Mouse (Mus musculus): ENCODE data around the gene Nav1. TPM values are rescaled to one million over a fixed set of nuclear protein-coding genes. Genes with fewer than 3 reads are reported as not detected.
A peak's percentile ranks its signal among the peaks of the same experiment; 100 is the strongest.

Gene Nav1
- polyA plus RNA-seq, 1 experiment: 16.3 TPM

DNA sequence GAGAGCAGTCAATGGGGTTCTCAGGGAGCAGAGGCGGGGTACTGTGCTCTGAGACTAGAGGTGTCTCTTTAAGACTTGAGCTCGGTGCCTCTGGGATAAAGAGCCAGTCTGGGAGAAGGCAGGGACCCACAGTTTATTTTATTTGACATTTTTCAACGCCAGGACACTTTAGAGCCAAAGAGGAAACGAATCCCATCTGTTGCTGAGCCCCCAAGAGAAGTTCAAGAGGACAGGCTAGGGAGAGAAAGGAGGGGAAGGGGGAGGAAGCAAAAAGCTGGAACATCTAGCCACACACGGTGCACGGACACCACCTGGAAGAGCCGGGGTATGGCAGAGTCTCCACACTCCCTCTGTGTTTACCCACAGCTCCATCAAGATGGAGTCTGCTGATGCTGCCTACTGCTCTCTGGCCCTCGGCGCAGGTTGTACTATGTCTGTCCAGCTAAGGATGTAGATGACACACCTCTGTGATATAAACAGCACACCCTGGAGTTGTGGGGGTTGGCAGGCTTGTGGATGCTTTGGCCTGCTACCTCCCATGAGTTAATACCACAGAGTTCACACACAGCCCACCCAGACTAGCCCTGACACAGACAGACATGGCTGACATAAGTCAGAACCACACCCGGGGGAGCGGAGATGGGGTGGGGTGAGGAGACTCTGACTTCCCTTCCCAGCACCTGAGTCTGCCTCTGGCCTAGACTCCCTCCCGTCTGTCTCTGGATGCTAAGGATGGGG is 83.1 kb downstream of the Nav1 start:
- H3K36me3 ChIP-seq (ENCODE audit: control insufficient read depth, insufficient read depth, low read length): no peaks in the 10 kb centered on the region
- H3K27me3 ChIP-seq (ENCODE audit: control insufficient read depth, insufficient read depth, low read length): no peaks in the 10 kb centered on the region
- no peak for DNase-seq (ENCODE audit: low read depth in 1 of 2, low spot score in 2 of 2)
- H3K27ac ChIP-seq (ENCODE audit: insufficient read depth, low read length): no peak overlapping the region
- no peaks in the 10 kb centered on the region for H3K4me1 ChIP-seq (ENCODE audit: control insufficient read depth, insufficient read depth, insufficient read length)
- WGBS: 87% methylated on average over 12 of the region's 12 CpGs
- H3K4me3 ChIP-seq (ENCODE audit: extremely low read depth, insufficient read depth, insufficient read length): no peak overlapping the region
- no peak for TF ChIP-seq CTCF (IDR thresholded peaks at IDR 0.05; ENCODE audit: extremely low read depth, insufficient read depth, insufficient read length, insufficient replicate concordance)
- TF ChIP-seq POLR2A (IDR thresholded peaks at IDR 0.05; ENCODE audit: low read depth, low read length): no peak

DNA sequence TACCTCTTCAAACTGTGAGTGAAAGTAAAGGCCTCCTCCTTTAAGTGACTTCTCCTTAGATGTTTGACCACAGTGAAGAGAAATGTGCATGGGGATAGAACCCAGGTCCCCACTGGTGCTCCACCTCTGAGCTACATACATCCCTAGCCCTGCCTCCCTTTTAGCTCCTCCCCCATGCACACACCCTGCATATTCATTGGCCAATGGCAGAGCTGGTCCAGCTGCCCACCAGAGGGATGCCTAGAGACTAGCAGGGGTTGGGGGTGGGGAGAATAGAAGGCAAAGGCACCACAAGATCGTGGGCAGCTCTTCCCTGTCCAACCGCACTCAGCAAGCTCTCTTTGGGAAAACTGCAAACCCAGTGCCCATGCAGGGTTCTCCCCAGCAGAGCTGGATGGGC is 83.8 kb downstream of the Nav1 start:
- no peak overlapping the region for H3K27ac ChIP-seq (ENCODE audit: insufficient read depth, low read length)
- no peak for DNase-seq (ENCODE audit: low read depth in 1 of 2, low spot score in 2 of 2)
- no peak overlapping the region for H3K4me3 ChIP-seq (ENCODE audit: extremely low read depth, insufficient read depth, insufficient read length)
- no peak for TF ChIP-seq POLR2A (IDR thresholded peaks at IDR 0.05; ENCODE audit: low read depth, low read length)
- no peak for TF ChIP-seq CTCF (IDR thresholded peaks at IDR 0.05; ENCODE audit: extremely low read depth, insufficient read depth, insufficient read length, insufficient replicate concordance)
- no peaks in the 10 kb centered on the region for H3K4me1 ChIP-seq (ENCODE audit: control insufficient read depth, insufficient read depth, insufficient read length)
- H3K27me3 ChIP-seq (ENCODE audit: control insufficient read depth, insufficient read depth, low read length): no peaks in the 10 kb centered on the region
- 79% methylated on average over 2 of the region's 2 CpGs for WGBS
- no peaks in the 10 kb centered on the region for H3K36me3 ChIP-seq (ENCODE audit: control insufficient read depth, insufficient read depth, low read length)

DNA sequence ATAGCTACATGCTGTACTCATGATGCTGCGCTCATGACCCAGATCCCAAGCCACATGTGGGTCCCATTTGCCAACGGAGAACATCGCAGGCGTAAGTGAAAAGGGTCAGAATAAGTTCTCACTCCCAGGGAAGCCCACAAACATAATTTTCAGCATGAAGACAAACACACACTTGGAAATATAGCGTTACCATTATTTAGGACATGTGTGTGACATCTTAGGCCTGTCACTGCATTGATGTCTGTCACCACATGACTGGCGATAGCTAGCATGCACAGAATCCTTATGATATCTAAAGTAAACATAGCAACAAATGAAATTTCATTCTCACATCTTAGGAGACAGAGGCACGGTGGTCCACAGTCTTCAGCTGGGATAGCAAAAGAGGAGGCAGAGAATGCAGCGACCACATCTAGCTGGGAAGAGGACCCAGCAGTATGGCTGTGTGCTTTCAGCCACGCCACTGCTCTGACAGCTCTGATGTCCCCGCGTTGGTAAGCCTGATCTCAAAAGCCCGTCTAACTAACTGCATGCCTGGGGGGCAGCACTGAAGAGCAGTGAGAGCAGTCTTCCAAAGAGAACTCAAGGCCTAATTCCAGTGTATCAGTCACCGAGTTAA is 86.4 kb downstream of the Nav1 start:
- 94% methylated on average over 13 of the region's 13 CpGs for WGBS
- Histone ChIP-seq H3K4me3 (ENCODE audit: extremely low read depth, insufficient read depth, insufficient read length) (no peak overlapping the region), H3K27ac (ENCODE audit: insufficient read depth, low read length) (no peak overlapping the region), H3K36me3 (ENCODE audit: control insufficient read depth, insufficient read depth, low read length) (no peaks in the 10 kb centered on the region), H3K27me3 (ENCODE audit: control insufficient read depth, insufficient read depth, low read length) (no peaks in the 10 kb centered on the region), H3K4me1 (ENCODE audit: control insufficient read depth, insufficient read depth, insufficient read length) (peaks cover 3% of the 10 kb centered on the region; the same call in 1 of the 2 replicates)
- TF ChIP-seq POLR2A (IDR thresholded peaks at IDR 0.05; ENCODE audit: low read depth, low read length): no peak
- TF ChIP-seq CTCF (IDR thresholded peaks at IDR 0.05; ENCODE audit: extremely low read depth, insufficient read depth, insufficient read length, insufficient replicate concordance): no peak
- DNase-seq (ENCODE audit: low read depth in 1 of 2, low spot score in 2 of 2): no peak

DNA sequence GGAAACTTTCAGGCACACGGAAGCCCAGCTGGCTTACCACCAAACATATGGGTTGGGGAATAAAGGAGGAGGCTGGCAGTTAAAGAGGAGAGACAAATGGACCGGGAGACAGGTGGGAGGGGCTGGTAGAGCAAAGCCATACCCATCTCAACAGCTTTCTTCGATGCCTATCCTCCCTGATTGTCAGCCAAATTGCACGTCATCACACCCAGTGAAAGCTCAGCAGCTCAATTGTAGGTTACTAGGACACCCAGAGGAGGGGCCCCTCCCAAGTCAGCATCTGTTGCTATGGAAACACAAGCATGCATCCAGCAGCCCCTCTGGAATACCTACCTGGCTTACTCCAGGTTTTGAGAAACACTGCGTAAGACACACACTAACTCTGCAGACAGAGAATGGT is 88.4 kb downstream of the Nav1 start:
- TF ChIP-seq CTCF (IDR thresholded peaks at IDR 0.05; ENCODE audit: extremely low read depth, insufficient read depth, insufficient read length, insufficient replicate concordance) (no peak), POLR2A (IDR thresholded peaks at IDR 0.05; ENCODE audit: low read depth, low read length) (no peak)
- DNase-seq (ENCODE audit: low read depth in 1 of 2, low spot score in 2 of 2): no peak
- H3K27me3 ChIP-seq (ENCODE audit: control insufficient read depth, insufficient read depth, low read length): no peaks in the 10 kb centered on the region
- H3K36me3 ChIP-seq (ENCODE audit: control insufficient read depth, insufficient read depth, low read length): no peaks in the 10 kb centered on the region
- peaks cover 3% of the 10 kb centered on the region; the same call in 1 of the 2 replicates for H3K4me1 ChIP-seq (ENCODE audit: control insufficient read depth, insufficient read depth, insufficient read length)
- no peak overlapping the region for H3K27ac ChIP-seq (ENCODE audit: insufficient read depth, low read length)
- H3K4me3 ChIP-seq (ENCODE audit: extremely low read depth, insufficient read depth, insufficient read length): no peak overlapping the region
- 82% methylated on average over 5 of the region's 5 CpGs for WGBS

DNA sequence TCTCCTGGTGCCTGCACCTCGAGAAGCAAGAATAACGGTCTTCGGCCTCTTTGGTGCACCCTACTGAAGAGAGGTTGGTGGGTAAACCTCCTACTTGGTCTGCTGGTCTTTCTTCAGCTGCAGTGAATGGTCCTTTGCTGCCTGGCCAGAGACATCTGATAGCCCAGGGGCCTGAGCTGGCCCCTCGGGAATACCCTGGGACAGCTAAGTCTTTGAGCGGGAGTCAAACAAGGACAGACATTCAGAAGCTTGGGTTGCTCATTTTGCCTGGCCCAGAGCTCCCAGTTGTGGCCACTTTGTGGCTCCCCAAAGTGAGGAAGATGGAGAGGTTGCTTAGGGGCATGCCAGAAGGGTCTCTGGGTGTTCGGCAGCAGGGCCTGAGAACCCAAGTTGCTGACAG is 89.6 kb downstream of the Nav1 start:
- Histone ChIP-seq H3K4me3 (ENCODE audit: extremely low read depth, insufficient read depth, insufficient read length) (no peak overlapping the region), H3K27ac (ENCODE audit: insufficient read depth, low read length) (no peak overlapping the region; the same call in 1 of the 2 replicates), H3K4me1 (ENCODE audit: control insufficient read depth, insufficient read depth, insufficient read length) (peaks cover 3% of the 10 kb centered on the region; the same call in 1 of the 2 replicates), H3K27me3 (ENCODE audit: control insufficient read depth, insufficient read depth, low read length) (no peaks in the 10 kb centered on the region), H3K36me3 (ENCODE audit: control insufficient read depth, insufficient read depth, low read length) (no peaks in the 10 kb centered on the region)
- no peak for TF ChIP-seq POLR2A (IDR thresholded peaks at IDR 0.05; ENCODE audit: low read depth, low read length)
- no peak for TF ChIP-seq CTCF (IDR thresholded peaks at IDR 0.05; ENCODE audit: extremely low read depth, insufficient read depth, insufficient read length, insufficient replicate concordance)
- 87% methylated on average over 6 of the region's 6 CpGs for WGBS
- no peak for DNase-seq (ENCODE audit: low read depth in 1 of 2, low spot score in 2 of 2)

DNA sequence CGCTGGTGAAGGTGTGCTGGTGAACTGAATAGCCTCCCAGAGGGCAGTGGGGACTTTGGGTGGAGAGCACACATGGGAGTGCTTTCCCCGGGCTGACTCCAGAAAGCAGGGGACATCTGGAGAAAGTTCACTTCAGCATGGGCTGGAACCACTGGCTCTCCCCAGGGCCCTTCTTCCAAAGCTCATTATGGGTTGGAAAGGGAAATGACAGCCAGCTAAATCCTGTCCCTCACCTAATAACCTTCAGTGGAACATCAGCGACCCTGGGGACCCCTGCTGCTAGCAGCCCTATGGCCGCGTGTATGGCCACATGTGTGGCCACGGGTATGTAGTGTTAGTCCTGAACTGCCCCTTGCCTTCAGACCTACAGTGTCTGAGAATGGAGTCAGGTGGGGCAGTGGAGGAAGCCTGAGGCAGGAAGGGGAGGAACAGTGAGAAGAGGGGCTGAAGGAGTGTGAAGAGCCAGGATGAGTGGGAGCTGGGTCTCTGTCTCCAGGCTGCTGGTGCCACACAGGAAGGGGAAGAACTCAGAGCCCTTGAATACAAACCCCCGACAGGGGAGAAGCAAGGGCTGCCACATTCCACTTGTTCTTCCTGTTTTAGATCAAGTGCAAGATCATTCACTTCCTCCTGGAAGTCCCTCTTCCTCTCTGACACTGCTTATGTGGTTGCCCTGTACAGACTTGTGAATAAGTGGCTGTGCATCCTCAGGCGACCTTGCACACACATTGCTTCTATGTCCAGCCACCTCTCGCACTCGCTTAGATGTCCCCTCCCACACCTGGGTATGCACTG is 90.4 kb downstream of the Nav1 start:
- peaks cover 3% of the 10 kb centered on the region; the same call in 1 of the 2 replicates for H3K4me1 ChIP-seq (ENCODE audit: control insufficient read depth, insufficient read depth, insufficient read length)
- DNase-seq (ENCODE audit: low read depth in 1 of 2, low spot score in 2 of 2): no peak
- H3K36me3 ChIP-seq (ENCODE audit: control insufficient read depth, insufficient read depth, low read length): no peaks in the 10 kb centered on the region
- H3K27me3 ChIP-seq (ENCODE audit: control insufficient read depth, insufficient read depth, low read length): no peaks in the 10 kb centered on the region
- no peak overlapping the region for H3K4me3 ChIP-seq (ENCODE audit: extremely low read depth, insufficient read depth, insufficient read length)
- 23% methylated on average over 10 of the region's 10 CpGs for WGBS
- peak overlapping the region; percentile 68 for H3K27ac ChIP-seq (ENCODE audit: insufficient read depth, low read length)
- TF ChIP-seq CTCF (IDR thresholded peaks at IDR 0.05; ENCODE audit: extremely low read depth, insufficient read depth, insufficient read length, insufficient replicate concordance): no peak
